Mouse (Mus musculus) CD8-positive naive resting alpha-beta T cell, adult 2 months (primary cell): ENCODE measurements around the gene Prr7.
A peak's percentile ranks its signal among the peaks of the same experiment; 100 is the strongest.
"Not testable (repeated sequence)": the region's sequence is repeated elsewhere in the genome, so short reads cannot be mapped to it uniquely, and the experiment has no call there.

Experiments used
- DNase-seq, 2 experiments: peaks; one replicate each; pipeline ENCODE4 v3.0.0; 2022; ENCODE audit warnings: low read depth in 2 of 2, low spot score in 2 of 2

The Prr7 gene

DNA sequence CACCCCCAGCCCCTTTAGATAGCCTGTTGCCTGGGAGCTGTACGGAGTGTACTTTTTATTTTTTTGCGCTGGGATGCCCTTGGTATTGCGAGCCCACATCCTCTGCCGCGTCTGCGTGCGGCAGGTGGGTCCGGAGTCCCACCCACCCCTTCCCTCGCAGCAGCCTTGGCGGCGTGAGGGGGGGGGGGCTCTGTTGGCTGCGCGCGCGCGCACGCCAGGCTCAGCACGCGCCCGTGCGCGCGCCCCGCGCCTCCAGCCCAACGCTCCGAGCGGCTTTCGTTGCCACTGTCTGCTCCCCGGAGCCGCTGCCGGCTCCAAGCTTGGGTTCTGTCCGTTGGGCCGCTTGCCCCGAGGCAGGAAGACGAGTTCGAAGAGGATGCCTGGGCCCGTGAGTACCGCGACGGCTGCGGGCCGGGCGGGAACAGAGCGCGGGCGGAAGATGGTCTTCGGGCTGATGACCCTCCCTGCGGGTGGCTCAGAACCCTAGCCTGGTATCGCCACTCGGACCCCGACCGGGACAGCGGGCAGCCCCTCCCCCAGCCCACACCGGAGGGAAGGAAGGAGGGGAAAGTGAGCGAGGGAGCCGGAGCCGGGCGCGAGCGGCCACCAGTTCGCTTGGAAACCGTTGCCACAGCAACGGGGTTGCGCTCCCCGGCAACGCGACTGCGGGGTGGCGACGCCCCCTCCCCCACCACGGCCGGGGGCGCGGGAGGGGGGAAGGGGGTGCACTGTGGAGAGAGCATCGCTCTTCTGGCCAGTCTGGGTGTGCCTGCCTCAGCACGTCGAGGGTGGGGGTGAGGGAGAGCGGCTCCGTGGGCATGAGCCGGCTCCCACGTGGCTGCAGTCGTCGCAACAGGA, at the start of gene Prr7:
Prr7 (plus strand) TSS at position 241 of the 858 bp plus-strand sequence.
- peak; percentile 56 to 61 for DNase-seq

DNA sequence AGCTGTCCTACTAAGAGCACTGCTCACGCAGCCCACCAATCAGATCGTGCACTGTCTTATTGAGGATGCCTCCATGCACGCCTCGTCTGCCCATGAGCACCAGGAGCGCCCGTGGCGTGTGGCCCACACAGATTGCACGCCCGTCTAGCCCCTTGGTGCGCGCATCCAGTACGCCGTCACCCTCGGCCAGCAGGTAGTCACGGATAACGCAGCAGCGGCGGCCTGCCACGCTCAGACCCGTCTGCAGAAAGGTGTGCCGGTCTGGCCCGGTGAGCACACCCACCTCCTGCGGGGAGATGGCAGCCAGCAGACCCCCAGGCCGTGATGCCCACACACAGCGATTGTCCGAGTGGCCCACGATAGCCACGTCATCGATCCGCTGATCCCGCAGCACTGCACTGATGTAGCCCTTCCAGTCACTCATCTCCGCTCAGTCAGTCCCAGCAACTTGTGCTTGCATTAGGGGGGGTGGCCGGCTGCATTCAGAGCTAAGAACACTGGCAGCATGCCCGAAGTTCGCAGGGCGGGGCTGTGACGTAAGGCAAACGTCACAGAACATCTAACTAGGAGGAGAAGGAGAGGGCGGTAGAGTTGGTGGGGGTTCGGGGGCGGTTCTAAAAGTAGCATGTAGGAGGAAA, 49.2 kb upstream of the Prr7 start, which contains the start of gene Pfn3:
Pfn3 (minus strand) TSS at position 490 of the 638 bp plus-strand sequence.
- DNase-seq = no peak

DNA sequence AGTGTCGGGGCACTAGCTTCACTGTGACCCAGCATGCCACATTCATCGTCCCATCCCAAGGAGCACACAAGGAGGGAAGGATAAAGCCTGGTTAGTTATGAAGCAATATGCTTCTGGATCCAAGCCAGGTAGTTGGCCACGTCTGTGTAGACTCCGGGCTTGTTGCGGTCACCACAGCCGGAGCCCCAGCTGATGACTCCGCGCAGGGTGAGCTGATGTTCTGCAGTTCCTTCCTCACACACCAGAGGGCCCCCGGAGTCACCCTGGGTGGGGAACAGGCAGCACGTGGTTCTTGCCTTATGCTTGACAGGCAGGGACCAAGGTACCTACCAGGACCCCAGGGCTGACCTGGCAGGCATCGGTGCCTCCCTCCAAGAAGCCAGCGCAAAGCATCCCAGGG, 46.1 kb upstream of the Prr7 start:
- peak; percentile 90 to 96 for DNase-seq

DNA sequence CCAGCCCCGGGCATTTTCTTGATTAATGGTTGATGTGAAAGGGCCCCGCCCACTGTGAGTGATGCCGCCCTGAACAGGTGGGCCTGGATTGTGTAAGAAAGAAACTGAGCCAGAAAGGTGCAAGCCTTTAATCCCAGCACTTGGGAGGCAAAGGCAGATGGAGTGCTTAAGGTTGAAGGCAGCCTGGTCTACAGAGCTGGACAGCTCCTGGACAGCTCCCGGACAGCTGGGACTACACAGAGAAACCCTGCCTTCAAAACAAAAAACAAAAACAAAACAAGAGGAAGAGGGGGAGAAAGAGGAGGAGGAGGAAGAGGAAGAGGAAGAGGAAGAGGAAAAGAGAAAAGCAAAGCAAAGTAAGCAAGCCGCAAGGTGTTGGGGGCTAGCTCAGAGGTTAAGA, 44.9 kb upstream of the Prr7 start:
- DNase-seq = no peak

DNA sequence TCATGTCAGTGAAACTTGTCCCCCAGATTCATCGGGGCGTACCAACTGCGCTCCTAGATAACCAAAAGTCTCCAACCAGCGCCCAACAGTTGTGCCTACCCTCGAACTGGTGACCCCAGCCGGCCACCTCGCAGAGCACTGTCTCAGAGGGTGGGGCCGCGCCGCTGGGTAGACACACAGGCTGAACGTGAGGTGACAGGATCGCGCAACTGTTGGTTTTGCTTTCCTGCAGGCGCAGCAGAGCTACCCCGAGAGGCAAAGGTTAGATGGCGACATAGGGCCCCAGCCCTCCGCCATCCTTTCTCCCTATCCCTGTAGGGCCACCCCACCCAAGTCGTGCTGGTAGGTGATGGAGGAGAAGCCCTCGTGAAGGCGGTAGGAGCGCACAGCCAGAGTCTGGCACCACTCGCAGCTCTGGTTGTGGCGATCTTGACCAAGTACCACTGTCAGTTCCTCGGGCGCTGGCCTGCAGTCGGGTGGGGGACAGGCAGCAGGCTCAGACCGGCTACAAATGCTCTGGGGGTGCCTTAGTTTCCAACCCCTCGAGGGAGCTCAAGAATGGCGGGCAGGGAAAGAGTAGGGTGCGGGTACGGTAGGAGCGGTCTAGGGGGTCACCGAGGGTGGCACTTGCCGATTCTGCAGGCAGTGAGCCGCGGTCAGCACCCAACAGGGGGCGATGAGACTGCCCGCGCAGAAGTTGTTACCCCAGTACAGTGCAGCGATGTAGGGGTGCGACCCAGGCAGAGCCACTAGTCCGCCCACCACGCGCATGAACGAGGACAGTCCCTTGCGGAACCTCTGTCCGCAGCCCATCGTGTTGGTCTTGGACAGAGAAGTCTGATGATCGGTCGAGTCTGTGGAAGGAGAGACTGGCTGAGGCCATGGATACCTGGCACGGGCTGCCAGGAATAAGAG, 43.8 kb upstream of the Prr7 start:
- no peak for DNase-seq

DNA sequence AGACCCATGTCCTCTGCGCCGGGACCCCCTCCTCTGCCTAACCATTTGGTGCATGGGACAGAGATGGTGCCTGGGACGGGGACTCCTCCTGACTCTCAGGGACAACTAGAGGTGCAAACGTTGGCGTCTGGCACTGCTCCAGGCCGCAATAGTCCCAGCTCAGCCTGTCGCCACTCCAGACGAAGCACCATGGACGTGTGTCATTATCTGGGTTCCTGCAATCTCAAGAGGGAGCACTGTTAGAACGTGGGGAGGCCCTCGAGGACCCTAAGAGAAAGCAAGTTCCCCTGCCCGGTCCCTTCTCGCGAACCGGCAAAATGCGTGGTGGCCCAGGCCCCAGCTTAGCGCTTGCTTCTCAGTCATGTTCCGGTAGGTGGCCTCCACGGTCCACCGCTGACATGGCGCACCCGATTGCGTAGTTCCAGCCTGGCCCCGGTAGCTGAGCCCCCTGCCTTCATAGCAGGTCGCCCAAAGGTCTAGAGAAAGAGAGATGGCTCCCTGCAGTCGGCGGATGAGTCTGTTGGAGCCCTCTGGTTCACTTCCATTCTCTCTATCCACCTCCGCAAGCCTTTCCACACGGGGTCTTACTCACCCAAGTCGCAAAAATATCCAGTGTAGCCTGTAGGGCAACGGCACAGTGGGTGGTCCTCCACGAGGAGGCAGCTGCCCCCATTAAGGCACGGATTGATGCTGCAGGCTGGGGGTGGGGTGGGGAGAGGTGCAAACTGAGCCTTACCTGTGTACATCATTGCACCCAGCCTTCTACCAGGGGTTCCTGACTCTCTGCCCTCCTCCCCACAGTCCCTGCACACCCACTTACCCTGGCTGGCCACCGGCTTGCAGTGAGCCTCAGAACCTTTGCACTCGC, 42.9 kb upstream of the Prr7 start:
- peak; percentile 83 to 86 for DNase-seq

DNA sequence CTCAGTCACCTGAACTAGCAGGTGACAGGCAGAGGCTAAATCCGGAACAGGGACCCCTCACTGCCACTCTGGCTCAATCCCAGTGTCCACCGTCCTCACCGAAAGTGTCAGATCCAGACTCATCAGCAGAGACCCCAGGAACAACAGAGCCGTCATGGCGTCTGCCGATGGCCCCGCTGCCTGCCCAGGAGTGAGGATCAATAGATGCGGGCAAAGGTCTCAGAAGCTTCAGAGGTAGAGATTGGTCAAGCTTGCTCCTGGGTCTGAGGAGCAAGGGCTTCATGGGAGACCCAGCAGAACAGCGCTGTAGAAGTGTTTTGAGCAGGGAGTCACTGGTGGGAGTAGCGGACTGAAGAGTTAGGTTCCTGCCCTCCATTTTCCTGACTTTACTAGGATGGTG, 37.5 kb upstream of the Prr7 start, which contains the start of gene F12:
F12 (minus strand) TSS at position 181 of the 400 bp plus-strand sequence.
- DNase-seq = no peak

DNA sequence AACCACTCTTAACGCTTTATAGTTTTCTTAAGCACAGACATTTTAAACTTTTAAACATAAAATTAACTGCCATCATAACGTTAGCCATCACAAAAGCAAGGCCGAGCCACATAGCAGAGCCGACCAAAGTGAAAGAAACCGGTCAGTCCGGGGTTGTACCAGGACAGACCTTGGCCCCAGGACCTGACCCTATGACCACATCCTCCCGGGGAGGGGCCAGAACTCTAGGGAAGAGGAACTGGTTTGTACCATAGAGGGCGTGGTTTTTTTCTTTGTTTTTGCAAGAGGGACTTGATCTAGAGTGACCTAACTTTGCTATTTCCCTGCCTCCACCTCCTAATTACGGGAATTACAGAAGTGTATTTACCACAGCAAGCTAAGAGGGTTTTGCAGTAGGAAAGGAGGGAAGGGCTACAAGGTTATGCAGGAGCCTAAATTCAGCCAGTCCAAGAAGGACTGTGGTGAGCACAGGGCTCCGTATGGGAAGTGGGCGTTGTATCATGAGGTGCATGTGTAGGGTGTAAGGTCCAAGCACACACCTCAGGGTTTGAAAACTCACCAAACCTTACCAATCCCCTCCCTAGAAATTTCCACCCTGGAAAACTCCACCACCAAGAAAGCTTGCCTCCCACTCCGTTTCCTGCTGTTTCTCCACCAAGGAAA, 34.7 kb upstream of the Prr7 start:
- DNase-seq = no peak

DNA sequence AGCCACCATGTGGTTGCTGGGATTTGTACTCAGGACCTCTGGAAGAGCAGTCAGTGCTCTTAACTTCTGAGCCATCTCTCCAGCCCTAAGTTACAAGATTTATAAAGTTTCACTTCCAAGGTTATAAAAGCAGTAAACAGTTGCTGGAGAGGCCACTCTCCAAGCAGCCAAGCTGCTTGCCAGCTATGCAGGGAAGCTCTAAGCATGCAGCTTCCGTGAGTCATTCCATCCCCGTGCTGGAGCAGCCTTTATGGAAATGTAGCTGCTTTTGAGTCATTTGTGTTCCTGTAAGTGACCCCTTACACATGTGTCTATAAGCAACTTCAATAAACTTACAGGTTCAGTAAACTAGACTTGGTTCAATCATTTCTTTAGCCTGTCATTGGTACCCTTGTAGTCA, 33.5 kb upstream of the Prr7 start:
- no peak for DNase-seq

DNA sequence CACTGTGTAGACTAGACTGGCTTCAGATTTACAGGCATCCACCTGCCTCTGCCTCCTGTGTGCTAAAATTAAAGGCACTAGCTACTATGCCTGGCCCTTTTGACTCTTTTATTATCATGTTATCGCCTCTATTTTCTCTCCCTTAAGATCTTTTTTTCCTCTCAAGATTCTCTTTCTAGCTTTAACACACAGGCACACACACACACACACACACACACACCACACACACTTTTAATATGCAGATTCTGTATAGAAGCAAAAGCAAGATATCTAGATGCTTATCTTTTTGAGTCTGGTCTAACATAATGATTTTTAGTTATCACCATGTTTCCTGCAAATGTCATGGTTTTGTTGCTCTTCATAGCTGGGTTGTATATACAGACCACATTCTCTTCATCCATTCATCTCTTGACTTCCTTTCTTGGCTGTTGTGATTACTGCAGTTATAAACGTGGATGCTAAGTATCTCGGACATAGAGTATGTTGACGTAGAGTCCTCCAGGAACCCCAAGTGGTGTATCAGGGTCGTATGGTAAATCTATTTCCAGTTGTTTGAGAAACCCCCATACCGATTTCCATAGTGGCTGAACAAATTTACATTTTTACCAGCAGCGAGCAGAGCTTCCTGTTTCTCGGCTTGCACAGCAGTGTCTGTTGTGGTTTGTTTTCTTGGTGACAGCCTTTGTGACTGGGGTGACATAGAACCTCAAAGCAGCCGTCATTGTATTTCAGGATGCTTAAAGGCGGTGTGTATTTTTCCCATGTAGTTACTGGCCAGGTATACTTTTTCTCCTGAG, 32.0 kb upstream of the Prr7 start:
- DNase-seq = peak; percentile 65 to 75

DNA sequence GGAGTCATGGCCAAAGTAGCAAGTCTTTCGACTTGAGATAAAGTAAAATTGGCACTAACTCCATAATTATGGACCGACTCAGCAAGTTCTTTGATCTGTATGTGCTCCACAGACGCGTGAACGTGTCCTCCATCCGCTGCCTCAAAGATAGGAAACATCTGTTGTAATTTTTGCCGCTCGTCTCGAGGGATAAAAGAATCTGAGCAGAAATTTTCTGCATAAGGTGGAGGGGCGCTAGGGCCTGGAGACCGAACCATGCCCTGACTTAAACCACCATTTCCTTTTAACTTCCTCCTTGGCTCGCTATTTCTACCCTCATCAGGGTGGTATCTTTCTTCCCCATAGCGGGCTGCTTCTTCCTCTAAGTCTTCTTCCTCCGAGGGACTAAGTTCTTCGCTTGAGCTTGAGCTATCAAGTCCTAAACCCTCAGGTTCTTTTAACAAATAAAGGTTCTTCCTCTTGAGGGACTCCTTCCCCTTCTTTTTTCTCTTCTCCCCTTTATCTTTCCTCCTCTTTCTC, 26.9 kb upstream of the Prr7 start:
- DNase-seq = not testable (repeated sequence)

DNA sequence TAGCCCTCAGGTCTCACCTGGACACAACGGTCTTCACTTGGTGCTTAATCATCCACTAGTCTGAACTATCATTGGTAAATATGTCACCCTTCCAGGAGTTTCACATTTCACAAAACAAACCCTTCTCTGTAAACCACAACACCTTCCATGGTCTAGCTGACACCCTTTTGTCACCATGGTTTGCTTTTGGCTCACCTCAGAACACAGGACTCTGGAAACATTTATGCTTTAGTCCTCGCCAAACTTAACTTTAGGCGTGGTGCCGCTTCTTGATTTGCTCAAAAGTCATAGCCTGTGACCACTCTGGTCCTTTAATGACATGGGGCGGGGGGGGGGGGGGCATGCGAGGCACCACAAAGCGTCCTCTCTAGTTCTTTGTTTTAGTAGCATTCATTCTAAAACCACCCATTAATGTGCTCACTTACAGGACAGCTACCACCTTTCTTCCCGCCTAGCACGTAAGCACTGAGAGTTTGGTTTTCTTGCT, 20.2 kb upstream of the Prr7 start:
- DNase-seq = peak in 1 of 2 experiments; percentile 79

DNA sequence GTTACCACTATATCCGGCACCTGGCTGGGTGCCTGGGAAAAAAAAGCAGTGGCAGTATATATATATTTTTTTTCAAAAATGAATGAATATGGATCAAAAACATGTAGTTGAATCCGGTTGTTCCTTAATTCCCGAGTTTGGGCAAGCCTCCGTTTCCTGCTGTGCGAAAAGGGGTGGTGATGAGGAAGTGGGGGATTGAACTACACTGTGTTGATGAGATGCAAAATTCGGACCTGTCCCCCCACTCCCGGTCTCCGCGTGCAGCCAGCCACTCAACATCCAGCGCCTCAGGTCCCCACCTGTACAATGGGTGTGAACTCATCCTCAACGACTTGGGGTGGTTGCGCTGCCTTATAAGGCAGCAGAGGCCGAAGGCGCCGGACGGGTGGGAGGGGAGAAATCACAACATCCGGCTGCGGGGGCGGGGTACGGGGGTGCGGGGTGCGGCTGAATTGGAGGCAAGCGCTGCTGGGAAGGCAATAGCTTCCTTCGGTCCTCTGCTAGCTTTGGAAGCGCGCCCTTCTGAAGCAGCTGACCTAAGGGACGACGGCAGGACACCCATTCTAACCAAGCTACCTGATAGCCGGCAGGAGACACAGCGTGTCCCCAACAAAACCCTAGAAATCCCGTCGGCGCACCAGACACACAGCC, 19.7 kb upstream of the Prr7 start:
- peak in 1 of 2 experiments; percentile 73 for DNase-seq

DNA sequence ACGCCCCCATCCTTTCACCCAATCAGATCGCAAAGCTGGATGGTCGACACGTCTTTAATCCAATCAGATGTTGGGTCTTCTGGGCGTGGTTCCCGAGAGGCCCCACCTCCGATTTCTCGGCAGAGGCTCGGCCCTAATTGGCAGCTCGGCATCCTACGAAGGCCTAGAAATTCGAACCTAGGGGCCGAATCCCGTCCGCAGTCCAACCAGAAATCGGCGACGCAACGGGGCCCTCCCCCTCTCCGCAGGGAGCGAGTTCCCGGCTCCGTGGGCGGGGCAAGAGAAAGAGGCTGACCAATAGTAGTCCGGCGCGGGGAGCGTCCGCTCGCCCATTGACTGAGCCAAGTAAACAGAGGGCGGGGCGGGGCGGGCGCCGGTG, 19.1 kb upstream of the Prr7 start, which contains the start of gene Grk6:
Grk6 (plus strand) TSS at position 136 of the 379 bp plus-strand sequence.
- peak; percentile 99 for DNase-seq

DNA sequence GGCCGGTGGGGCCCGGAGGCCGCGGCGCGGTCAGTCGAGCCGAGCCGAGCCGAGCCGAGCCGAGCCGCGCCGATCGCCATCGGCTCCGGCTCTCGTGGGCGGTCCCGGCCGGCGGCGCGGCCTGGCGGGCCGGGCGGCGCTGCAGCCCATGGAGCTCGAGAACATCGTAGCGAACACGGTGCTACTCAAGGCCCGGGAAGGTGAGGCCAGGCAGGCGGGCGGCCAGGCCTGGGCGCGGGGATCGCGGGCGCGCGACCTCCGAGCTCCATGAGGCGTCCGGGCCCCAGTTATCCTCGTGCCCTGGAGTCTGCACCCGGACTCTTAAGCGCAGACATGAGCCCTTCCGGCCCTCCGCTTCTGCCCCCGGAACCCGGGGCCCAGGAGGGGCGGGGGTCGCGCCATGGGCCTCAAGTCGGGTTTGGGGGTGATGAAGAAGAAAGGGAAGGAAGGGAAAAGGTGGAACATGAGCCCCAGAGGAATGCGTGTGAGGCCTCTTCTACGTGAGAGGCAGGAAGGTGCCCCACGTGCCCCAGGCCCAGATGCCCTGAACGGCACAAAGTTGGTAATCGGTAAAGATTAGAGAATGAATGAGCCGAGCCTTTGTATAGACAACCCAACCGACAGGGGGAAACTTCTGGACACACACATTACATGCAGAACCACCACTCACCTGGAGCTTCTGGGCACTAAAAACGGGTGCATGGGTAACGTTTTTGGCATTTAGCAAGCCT, 18.5 kb upstream of the Prr7 start:
- DNase-seq = no peak

DNA sequence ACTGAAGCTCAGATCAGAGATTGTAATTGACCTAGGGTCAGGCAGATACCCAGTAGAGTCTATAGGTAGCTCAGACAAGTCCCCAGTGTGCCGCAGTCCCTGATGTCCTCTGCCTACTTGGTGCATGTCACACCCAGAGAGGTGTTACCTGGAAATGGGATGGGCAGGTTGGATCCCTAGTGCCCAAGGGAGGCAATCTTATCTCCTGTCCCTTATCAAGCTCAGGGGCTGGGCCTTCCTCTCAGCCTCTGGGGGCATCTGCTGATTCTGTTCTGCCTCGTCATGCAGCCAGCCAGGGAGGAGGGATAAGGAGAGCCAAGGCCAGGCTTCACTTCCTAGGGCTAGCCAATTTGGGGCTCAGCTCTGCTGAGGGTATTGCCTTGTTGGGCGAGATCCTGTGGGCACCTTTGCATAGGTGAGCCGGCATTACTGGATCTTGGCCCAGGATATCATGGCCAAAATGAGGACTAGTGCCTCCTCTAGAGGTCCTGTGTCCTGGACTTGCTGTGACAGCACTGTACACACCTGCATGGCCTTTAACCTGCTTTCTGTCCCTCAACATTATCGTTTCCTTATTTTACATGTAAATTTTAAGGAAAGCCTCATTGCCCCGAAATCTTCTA, 17.5 kb upstream of the Prr7 start:
- DNase-seq = no peak

DNA sequence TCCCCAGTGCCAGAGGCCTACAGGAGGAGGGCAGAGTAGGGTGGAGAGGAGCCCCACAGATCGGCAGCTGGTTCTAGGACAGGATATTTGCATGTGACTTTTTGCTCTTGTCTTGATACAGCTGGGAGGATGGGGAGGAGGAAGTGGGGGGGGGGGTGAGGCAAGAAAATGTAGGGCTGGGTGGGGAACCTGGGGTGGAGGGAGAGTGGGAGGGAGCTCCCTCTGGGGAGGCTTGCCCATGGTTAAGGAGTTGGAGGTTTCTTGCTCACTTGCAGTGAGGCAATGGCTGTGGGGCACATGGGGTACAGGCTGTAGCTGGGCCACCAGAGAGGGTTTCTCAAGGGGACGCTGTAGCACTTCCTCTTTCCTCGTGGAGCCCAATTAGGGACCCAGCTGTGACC, 16.5 kb upstream of the Prr7 start:
- DNase-seq = no peak
